Mouse (Mus musculus): ENCODE measurements around the gene Fam25c. TPM values are rescaled to one million over a fixed set of nuclear protein-coding genes. Genes with fewer than 3 reads are reported as not detected.

The Fam25c gene
- polyA plus RNA-seq, 1 experiment: not detected

DNA sequence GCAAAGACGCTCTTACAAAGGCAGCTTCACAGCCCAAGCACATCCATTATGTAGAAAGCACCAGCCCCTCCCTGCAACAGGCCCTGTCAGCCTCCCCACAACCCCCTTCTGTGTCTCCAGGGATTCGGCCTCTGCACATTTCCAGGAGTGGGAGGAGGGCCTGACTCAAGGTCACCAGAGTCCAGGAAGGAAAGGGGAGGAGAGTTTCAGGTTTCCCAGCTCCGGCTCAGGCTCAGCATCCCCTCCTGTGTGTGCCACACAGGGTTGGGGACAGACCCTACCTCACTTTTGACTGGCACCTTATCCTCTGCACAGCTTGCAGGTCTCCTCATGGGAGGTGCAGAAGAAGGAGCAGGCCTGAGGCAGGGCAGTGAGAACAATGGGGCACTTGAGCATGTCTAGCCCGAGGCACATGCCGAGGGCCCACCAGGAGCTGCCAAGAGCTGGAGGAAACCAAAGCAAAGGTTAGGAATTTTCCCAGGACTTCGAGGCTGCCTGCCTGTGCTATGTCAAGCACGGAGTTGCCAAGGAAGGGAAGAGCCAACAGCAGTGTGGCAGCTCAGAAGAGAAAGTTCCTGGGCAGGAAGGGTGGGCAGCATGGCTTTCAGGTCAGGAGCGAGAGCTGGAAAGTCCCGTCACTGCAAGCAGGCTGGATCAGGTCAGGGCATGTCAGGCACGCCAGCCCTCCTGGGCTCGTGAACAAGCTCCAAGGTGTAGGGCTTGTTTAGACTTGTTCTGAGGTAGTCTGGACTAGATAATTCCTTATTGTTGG, 23.5 kb upstream of the Fam25c start:
- TF ChIP-seq POLR2A (IDR thresholded peaks at IDR 0.05; ENCODE audit: extremely low read depth, insufficient read depth, low read length) (no peak), CTCF (IDR thresholded peaks at IDR 0.05; ENCODE audit: extremely low read depth, insufficient read depth, low read length) (no peak)
- Histone ChIP-seq H3K4me3 (ENCODE audit: insufficient read depth, low read length) (no peak overlapping the region), H3K27ac (ENCODE audit: insufficient read depth, low read length) (peak overlapping the region; percentile 83), H3K4me1 (ENCODE audit: control insufficient read depth, insufficient read depth, low read length) (no peaks in the 10 kb centered on the region)

DNA sequence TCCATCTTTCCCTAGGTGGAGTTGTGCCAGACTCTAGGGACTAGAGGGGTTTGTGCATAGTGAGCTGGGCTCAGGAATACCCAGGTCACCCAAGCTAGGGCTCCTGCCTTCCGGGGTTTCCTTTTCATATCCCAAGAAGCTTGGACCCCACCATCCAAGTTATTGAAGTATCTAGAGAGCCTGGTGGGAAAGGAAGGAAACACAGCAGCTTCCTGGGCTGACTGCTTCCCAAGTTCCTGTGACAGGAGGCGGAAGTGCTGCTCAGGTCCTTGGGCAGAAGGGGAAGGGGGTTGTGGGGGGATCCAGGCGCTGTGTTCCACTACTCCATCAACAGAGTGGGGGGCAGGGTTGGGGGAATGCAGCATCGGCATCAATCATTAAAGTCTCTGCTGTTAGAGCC, 21.9 kb upstream of the Fam25c start:
- Histone ChIP-seq H3K4me1 (ENCODE audit: control insufficient read depth, insufficient read depth, low read length) (no peaks in the 10 kb centered on the region), H3K4me3 (ENCODE audit: insufficient read depth, low read length) (no peak overlapping the region), H3K27ac (ENCODE audit: insufficient read depth, low read length) (no peak overlapping the region)
- TF ChIP-seq CTCF (IDR thresholded peaks at IDR 0.05; ENCODE audit: extremely low read depth, insufficient read depth, low read length) (no peak), POLR2A (IDR thresholded peaks at IDR 0.05; ENCODE audit: extremely low read depth, insufficient read depth, low read length) (no peak)

DNA sequence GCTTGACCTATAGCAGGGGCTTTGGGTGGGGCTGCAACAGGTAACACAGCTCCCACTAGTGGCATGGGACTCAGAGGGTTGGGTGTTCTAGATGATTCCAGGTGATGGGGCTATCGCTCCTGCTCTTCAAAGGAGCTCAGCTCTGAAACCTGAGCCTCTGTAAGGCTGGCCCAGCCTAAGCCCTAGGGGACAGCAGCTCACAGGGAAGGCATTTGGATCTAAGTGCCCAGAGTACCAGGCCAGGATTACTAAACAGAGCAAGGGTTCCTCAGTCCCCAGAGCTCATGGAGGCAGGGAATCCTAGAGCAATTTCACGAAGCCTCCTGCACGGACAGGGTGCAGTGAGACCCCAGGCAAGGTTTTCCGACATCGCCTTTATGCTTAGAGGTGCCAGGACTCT, 20.7 kb upstream of the Fam25c start:
- TF ChIP-seq CTCF (IDR thresholded peaks at IDR 0.05; ENCODE audit: extremely low read depth, insufficient read depth, low read length) (no peak), POLR2A (IDR thresholded peaks at IDR 0.05; ENCODE audit: extremely low read depth, insufficient read depth, low read length) (no peak)
- no peaks in the 10 kb centered on the region for H3K4me1 ChIP-seq (ENCODE audit: control insufficient read depth, insufficient read depth, low read length)
- no peak overlapping the region for H3K4me3 ChIP-seq (ENCODE audit: insufficient read depth, low read length)
- H3K27ac ChIP-seq (ENCODE audit: insufficient read depth, low read length): no peak overlapping the region; the same call in 1 of the 2 replicates

DNA sequence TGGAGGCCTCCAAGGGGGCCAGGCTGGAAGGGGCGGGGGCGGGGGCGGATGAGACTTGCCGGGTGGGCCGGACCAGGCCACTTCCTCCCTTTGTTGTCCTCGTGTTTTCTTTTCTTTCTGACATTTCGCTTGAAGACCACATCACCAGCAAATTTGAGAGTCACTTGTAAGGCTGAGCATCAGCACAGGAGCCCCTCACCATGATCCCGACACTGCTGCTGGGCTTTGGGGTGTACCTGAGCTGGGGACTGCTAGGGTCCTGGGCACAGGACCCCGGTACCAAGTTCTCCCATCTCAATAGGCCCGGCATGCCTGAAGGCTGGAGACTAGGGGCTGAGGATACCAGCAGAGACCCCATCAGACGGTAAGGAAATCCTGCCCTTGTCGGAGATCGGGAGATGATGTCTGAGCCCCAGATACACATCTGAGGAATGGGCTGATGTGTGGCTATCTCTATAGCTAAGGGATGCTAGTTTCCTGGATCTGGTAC, 20.2 kb upstream of the Fam25c start, which contains the start of gene Mmrn2:
Gene Mmrn2, plus strand, starts transcription at position 51 of the 490 bp plus-strand sequence.
- TF ChIP-seq CTCF (IDR thresholded peaks at IDR 0.05; ENCODE audit: extremely low read depth, insufficient read depth, low read length) (no peak), POLR2A (IDR thresholded peaks at IDR 0.05; ENCODE audit: extremely low read depth, insufficient read depth, low read length) (no peak)
- peak within 1 kb of the TSS; percentile 18 for H3K27ac ChIP-seq (ENCODE audit: insufficient read depth, low read length)
- H3K4me3 ChIP-seq (ENCODE audit: insufficient read depth, low read length): no peak within 1 kb of the TSS; the same call in 1 of the 2 replicates
- no peaks in the 10 kb centered on the region for H3K4me1 ChIP-seq (ENCODE audit: control insufficient read depth, insufficient read depth, low read length)

DNA sequence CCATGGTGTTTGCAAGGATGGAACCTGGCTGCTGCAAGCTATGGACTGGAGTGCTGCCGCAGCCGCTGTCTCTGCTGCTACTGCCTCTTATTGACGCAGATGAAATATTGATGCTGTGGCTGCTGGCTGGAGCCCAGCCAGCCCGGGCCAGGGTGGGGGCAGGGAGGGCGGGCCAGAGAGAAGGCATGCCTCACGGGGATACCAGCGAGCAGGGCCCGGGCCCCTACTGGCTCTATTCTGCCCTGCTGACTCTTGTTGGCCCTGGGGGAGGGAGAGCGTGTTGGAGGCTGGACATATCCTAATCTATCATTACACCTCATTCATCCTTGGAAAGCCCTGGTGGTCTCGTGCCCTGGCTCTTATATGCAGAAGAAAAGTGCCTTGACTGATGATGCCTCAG, 19.3 kb upstream of the Fam25c start, which contains the start of gene Sncg:
Gene Sncg, minus strand, starts transcription at position 213 of the 400 bp plus-strand sequence.
- Histone ChIP-seq H3K4me3 (ENCODE audit: insufficient read depth, low read length) (no peak within 1 kb of the TSS; the same call in 1 of the 2 replicates), H3K4me1 (ENCODE audit: control insufficient read depth, insufficient read depth, low read length) (no peaks in the 10 kb centered on the region), H3K27ac (ENCODE audit: insufficient read depth, low read length) (peak within 1 kb of the TSS; percentile 18; the same call in 1 of the 2 replicates)
- TF ChIP-seq CTCF (IDR thresholded peaks at IDR 0.05; ENCODE audit: extremely low read depth, insufficient read depth, low read length): no peak
- no peak for TF ChIP-seq POLR2A (IDR thresholded peaks at IDR 0.05; ENCODE audit: extremely low read depth, insufficient read depth, low read length)

DNA sequence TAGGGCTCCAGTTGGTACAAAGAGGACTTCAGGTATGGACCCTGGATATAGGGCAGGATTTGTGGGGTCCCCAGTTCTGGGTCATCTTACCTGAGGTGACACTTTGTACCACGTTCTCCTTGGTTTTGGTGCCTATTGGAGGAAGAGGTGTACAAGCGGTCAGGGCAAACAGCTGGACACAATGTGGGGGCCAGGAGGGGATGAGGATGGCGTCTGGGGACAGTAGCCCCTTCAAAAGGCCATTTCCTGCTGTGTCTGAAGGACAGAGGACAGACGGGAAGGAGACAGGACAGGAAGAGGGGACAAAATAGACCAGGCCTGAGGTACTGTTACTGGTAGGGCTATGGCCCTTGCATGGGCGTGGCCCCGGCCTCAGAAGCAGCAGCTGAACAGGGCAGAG, 18.3 kb upstream of the Fam25c start:
- Histone ChIP-seq H3K27ac (ENCODE audit: insufficient read depth, low read length) (no peak overlapping the region), H3K4me1 (ENCODE audit: control insufficient read depth, insufficient read depth, low read length) (no peaks in the 10 kb centered on the region), H3K4me3 (ENCODE audit: insufficient read depth, low read length) (no peak overlapping the region)
- TF ChIP-seq POLR2A (IDR thresholded peaks at IDR 0.05; ENCODE audit: extremely low read depth, insufficient read depth, low read length) (no peak), CTCF (IDR thresholded peaks at IDR 0.05; ENCODE audit: extremely low read depth, insufficient read depth, low read length) (no peak)

DNA sequence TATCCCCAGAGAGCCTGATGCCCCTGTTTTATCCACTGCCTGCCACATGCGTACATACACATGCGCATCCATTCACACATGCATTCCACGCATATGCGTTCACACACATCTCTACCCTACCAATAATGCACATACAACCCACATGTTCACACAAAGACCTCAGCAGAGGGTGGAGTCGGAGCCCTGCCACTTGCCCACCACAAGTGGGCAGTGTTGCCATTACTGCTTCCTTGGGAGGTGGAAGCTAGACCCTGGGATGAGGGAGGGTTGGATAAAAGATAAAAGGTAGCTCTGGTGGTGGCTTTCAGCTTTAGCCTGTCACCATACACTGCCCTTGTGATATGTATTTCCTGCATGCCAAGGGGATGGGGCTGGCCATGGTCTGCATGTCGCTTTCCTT, 17.4 kb upstream of the Fam25c start:
- H3K4me1 ChIP-seq (ENCODE audit: control insufficient read depth, insufficient read depth, low read length): no peaks in the 10 kb centered on the region
- TF ChIP-seq POLR2A (IDR thresholded peaks at IDR 0.05; ENCODE audit: extremely low read depth, insufficient read depth, low read length) (no peak), CTCF (IDR thresholded peaks at IDR 0.05; ENCODE audit: extremely low read depth, insufficient read depth, low read length) (peak; percentile 66)
- H3K27ac ChIP-seq (ENCODE audit: insufficient read depth, low read length): no peak overlapping the region

DNA sequence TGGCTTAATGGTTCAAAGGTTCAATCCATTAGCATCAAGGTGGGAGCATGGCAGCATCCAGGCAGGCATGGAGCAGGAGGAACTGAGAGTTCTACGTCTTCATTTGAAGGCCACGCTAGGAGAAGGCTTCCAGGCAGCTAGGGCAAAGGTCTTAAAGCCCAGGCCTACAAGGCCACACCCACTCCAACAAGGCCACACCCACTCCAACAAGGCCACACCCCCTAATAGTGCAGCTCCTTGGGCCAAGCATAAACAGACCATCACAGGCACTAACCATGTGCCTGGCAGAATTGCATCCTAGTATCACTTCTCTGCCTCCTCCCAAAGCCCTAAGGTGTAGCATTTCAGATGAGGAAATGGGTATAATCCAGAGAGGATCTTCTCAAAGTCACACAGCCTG, 16.5 kb upstream of the Fam25c start:
- no peak overlapping the region for H3K4me3 ChIP-seq (ENCODE audit: insufficient read depth, low read length)
- H3K4me1 ChIP-seq (ENCODE audit: control insufficient read depth, insufficient read depth, low read length): no peaks in the 10 kb centered on the region
- no peak overlapping the region for H3K27ac ChIP-seq (ENCODE audit: insufficient read depth, low read length)
- TF ChIP-seq CTCF (IDR thresholded peaks at IDR 0.05; ENCODE audit: extremely low read depth, insufficient read depth, low read length) (no peak), POLR2A (IDR thresholded peaks at IDR 0.05; ENCODE audit: extremely low read depth, insufficient read depth, low read length) (no peak)

More for the DNA sequence above, 17.4 kb upstream of the Fam25c start:
- H3K4me3 ChIP-seq (ENCODE audit: insufficient read depth, low read length): no peak overlapping the region

DNA sequence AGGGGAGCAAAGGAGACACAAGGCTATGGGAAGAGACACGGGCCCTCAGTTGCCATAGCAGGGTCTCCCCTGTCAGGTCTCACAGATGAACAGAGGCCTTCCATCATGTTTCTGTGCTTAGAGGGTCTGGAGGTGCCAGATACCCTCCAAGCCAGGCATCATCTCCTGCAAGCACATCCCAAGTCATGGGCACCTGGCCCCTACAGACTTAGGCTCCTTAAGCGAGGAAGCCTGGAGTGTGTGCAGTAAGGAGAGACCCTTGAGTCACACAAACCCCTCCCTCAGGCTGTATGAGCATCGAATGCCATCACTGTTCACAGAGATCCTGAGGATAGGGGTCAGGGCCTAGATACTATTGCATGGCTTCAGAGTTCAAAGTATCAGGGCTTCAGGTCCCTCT, 15.7 kb upstream of the Fam25c start:
- no peak for TF ChIP-seq POLR2A (IDR thresholded peaks at IDR 0.05; ENCODE audit: extremely low read depth, insufficient read depth, low read length)
- TF ChIP-seq CTCF (IDR thresholded peaks at IDR 0.05; ENCODE audit: extremely low read depth, insufficient read depth, low read length): no peak
- Histone ChIP-seq H3K4me3 (ENCODE audit: insufficient read depth, low read length) (no peak overlapping the region), H3K27ac (ENCODE audit: insufficient read depth, low read length) (no peak overlapping the region), H3K4me1 (ENCODE audit: control insufficient read depth, insufficient read depth, low read length) (no peaks in the 10 kb centered on the region)

DNA sequence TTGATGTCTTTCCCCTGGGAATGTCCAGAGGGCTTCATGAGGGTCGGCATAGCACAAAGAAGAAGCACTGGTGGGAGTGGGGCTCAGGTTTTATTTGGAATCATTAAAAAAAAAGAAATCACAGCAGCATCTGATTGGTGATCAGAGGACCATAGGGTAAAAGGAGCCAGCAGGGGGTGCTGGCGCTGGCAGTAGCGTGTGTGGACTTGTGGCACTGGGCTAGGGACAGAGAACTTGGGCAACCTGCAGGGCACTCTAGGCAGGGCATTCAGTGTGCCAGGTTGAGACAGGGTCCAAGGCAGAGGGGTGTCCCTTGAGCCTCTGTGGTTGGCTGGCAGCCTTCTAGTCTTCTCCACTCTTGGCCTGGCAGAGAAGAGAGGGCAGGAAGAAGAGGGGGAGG, 15.0 kb upstream of the Fam25c start:
- peak; percentile 19; the same call in 1 of the 2 replicates for TF ChIP-seq CTCF (IDR thresholded peaks at IDR 0.05; ENCODE audit: extremely low read depth, insufficient read depth, low read length)
- no peak for TF ChIP-seq POLR2A (IDR thresholded peaks at IDR 0.05; ENCODE audit: extremely low read depth, insufficient read depth, low read length)
- Histone ChIP-seq H3K4me3 (ENCODE audit: insufficient read depth, low read length) (no peak overlapping the region), H3K4me1 (ENCODE audit: control insufficient read depth, insufficient read depth, low read length) (no peaks in the 10 kb centered on the region), H3K27ac (ENCODE audit: insufficient read depth, low read length) (no peak overlapping the region)

All from cortical plate, adult 2 months (tissue).